Mouse (Mus musculus): ENCODE results near the gene Galnt7. TPM values are rescaled to one million over a fixed set of nuclear protein-coding genes. Genes with fewer than 3 reads are reported as not detected.

Gene Galnt7
- polyA plus RNA-seq, 1 experiment from 2014 or later = 13.1 TPM

DNA sequence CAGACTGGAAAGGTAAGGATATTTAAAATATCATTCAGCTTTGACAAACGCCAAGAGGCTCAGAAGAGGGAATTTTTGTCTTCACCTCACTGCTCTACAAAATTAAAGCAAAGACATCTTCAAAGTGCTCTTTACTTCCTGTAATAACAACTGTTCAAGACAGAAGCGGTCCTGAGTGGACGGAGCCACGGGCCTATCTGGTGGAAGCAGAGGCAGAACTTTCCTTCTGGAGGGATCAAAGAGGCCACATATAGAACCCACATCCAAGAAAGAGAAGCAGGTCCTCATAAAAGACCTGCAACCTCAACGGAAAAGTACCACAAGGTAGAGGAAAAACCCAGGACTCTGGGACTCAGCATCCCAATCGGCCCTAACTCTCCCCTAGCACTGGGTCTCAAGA is 2.6 kb downstream of the Galnt7 start:
- Histone ChIP-seq H3K4me1 (peaks cover 16% of the 10 kb centered on the region), H3K9me3 (no peaks in the 10 kb centered on the region), H3K36me3 (no peaks in the 10 kb centered on the region), H3K9ac (no peak overlapping the region), H3K27me3 (no peaks in the 10 kb centered on the region), H3K4me2 (no peak overlapping the region), H3K4me3 (no peak overlapping the region), H3K27ac (no peak overlapping the region)
- ATAC-seq (ENCODE audit: insufficient number of reproducible peaks, low FRiP score, low TSS enrichment, low read depth) = no peak
- WGBS = 69% methylated on average over 6 of the region's 6 CpGs

GRCm38 (mm10) chr8:57647566-57647965 is 5.3 kb downstream of the Galnt7 start:
- Histone ChIP-seq H3K27me3 (no peaks in the 10 kb centered on the region), H3K27ac (no peak overlapping the region), H3K4me2 (no peak overlapping the region), H3K4me1 (peaks cover 10% of the 10 kb centered on the region), H3K9ac (no peak overlapping the region), H3K9me3 (no peaks in the 10 kb centered on the region), H3K4me3 (no peak overlapping the region), H3K36me3 (0 out of 2 replicates have a peak, but pooled peaks cover 4% of the 10 kb centered on the region)
- no peak for ATAC-seq (ENCODE audit: insufficient number of reproducible peaks, low FRiP score, low TSS enrichment, low read depth)
- WGBS = 60% methylated on average over 3 of the region's 3 CpGs

- Histone ChIP-seq H3K4me3 (no peak overlapping the region), H3K4me1 (peaks cover 8% of the 10 kb centered on the region), H3K27me3 (no peaks in the 10 kb centered on the region), H3K36me3 (0 out of 2 replicates have a peak, but pooled peaks cover 4% of the 10 kb centered on the region), H3K9me3 (no peaks in the 10 kb centered on the region), H3K27ac (no peak overlapping the region), H3K4me2 (no peak overlapping the region), H3K9ac (no peak overlapping the region)
- 81% methylated on average over 6 of the region's 6 CpGs for WGBS
- ATAC-seq (ENCODE audit: insufficient number of reproducible peaks, low FRiP score, low TSS enrichment, low read depth) = no peak
These were observed 8.6 kb downstream of the Galnt7 start for GRCm38 (mm10) chr8:57644281-57644680.

GRCm38 (mm10) chr8:57642722-57643121 is 10.1 kb downstream of the Galnt7 start:
- H3K27ac ChIP-seq = no peak overlapping the region
- WGBS = 61% methylated on average over 5 of the region's 5 CpGs
- no peaks in the 10 kb centered on the region for H3K27me3 ChIP-seq
- 0 out of 2 replicates have a peak, but pooled peaks cover 4% of the 10 kb centered on the region for H3K36me3 ChIP-seq
- no peak overlapping the region for H3K4me2 ChIP-seq
- no peak overlapping the region for H3K4me3 ChIP-seq
- H3K9ac ChIP-seq = no peak overlapping the region
- no peaks in the 10 kb centered on the region for H3K9me3 ChIP-seq
- no peak for ATAC-seq (ENCODE audit: insufficient number of reproducible peaks, low FRiP score, low TSS enrichment, low read depth)
- H3K4me1 ChIP-seq = 0 out of 2 replicates have a peak, but pooled peaks cover 4% of the 10 kb centered on the region

GRCm38 (mm10) chr8:57638925-57639324 is 13.9 kb downstream of the Galnt7 start:
- Histone ChIP-seq H3K4me3 (no peak overlapping the region), H3K27me3 (no peaks in the 10 kb centered on the region), H3K27ac (no peak overlapping the region), H3K9ac (no peak overlapping the region), H3K9me3 (no peaks in the 10 kb centered on the region), H3K4me1 (no peaks in the 10 kb centered on the region), H3K4me2 (no peak overlapping the region), H3K36me3 (no peaks in the 10 kb centered on the region)
- WGBS = 56% methylated on average over 6 of the region's 6 CpGs
- no peak for ATAC-seq (ENCODE audit: insufficient number of reproducible peaks, low FRiP score, low TSS enrichment, low read depth)

DNA sequence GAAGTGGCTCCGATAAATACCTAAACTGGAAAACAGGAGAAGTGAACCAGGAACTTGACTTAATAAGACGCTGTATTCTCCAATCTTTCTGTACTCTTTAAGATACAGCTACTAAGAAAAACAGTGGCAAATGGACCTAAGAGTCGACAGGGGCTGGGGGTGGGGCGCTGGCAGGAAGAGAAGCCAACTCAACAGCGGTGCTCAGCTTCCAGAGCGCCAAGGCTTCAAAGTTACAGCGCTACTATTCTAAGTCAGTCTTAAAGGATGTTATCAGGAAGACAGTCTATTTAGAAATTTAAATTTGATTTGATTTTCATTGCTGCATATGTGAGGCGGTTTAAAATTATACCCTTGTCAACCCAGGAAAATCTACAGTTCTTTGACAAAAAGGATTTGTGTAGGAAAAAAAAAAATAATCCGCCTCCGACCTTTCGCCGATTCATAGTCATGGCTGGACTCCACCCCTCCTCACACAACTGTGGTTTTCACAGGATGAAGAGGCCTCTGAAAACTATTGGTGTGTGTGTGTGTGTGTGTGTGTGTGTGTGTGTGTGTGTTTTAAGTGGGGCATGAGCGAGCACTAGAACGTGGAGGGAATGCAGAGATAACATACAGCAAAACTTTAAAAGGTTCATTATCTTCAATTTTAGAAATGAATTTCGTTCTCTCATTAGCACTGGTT is 15.1 kb downstream of the Galnt7 start:
- Histone ChIP-seq H3K4me1 (no peaks in the 10 kb centered on the region), H3K9me3 (no peaks in the 10 kb centered on the region), H3K27me3 (no peaks in the 10 kb centered on the region), H3K9ac (no peak overlapping the region), H3K27ac (no peak overlapping the region), H3K36me3 (no peaks in the 10 kb centered on the region), H3K4me2 (no peak overlapping the region), H3K4me3 (no peak overlapping the region)
- no peak for ATAC-seq (ENCODE audit: insufficient number of reproducible peaks, low FRiP score, low TSS enrichment, low read depth)
- WGBS = 89% methylated on average over 15 of the region's 15 CpGs

DNA sequence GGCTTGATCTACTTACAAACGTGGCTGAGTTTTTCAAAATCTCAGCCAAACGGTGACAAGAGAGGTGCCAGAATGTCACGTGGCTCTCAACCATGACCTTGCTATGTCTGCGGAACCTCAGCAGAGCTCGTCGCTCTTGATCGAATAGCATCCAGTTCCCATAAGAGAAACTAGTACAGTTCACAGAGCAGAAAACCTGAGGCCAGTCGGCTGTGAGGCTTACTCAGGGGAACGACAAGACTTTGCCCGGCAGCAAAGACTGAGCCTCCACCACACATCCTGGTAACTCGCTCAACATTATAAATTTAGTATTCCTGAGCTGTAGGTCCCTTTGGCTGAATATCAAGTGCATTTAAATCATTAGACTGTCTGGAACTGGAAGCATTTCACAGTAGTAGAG is 16.1 kb downstream of the Galnt7 start:
- Histone ChIP-seq H3K27ac (no peak overlapping the region), H3K4me2 (no peak overlapping the region), H3K4me3 (no peak overlapping the region), H3K27me3 (no peaks in the 10 kb centered on the region), H3K9me3 (no peaks in the 10 kb centered on the region), H3K36me3 (no peaks in the 10 kb centered on the region), H3K9ac (no peak overlapping the region), H3K4me1 (no peaks in the 10 kb centered on the region)
- no peak for ATAC-seq (ENCODE audit: insufficient number of reproducible peaks, low FRiP score, low TSS enrichment, low read depth)
- 85% methylated on average over 11 of the region's 11 CpGs for WGBS

GRCm38 (mm10) chr8:57636281-57636680 is 16.6 kb downstream of the Galnt7 start:
- ATAC-seq (ENCODE audit: insufficient number of reproducible peaks, low FRiP score, low TSS enrichment, low read depth) = no peak
- no peak overlapping the region for H3K4me2 ChIP-seq
- whole genome bisulfite sequencing = 76% methylated on average over 3 of the region's 3 CpGs
- no peak overlapping the region for H3K27ac ChIP-seq
- H3K27me3 ChIP-seq = no peaks in the 10 kb centered on the region
- H3K4me3 ChIP-seq = no peak overlapping the region
- H3K9me3 ChIP-seq = no peaks in the 10 kb centered on the region
- H3K9ac ChIP-seq = no peak overlapping the region
- no peaks in the 10 kb centered on the region for H3K36me3 ChIP-seq
- no peaks in the 10 kb centered on the region for H3K4me1 ChIP-seq

DNA sequence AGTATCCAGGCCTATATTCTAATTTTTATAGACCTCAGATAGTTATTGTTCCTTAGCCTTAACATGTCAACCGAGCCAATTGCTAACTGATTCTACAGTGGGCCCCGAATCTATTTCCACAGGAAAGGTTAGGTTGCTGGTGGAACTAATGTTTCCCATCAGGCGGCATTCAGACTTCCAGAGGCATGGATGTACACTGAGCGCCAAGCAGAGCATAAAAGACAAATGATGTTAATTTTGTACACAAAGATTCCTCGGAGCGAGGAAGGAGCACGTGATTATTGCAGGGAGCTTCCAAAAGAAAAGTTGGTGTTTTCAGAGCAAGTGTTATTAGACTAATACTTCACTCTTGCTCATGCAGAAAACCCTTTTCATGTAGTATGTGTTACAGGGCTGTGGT is 21.1 kb downstream of the Galnt7 start:
- H3K36me3 ChIP-seq = no peaks in the 10 kb centered on the region
- H3K9ac ChIP-seq = no peak overlapping the region
- H3K27ac ChIP-seq = no peak overlapping the region
- H3K4me3 ChIP-seq = no peak overlapping the region
- H3K4me1 ChIP-seq = peaks cover 13% of the 10 kb centered on the region
- no peak overlapping the region for H3K4me2 ChIP-seq
- WGBS = 78% methylated on average over 7 of the region's 7 CpGs
- ATAC-seq (ENCODE audit: insufficient number of reproducible peaks, low FRiP score, low TSS enrichment, low read depth) = no peak
- no peaks in the 10 kb centered on the region for H3K27me3 ChIP-seq
- no peaks in the 10 kb centered on the region for H3K9me3 ChIP-seq

GRCm38 (mm10) chr8:57630148-57630547 is 22.7 kb downstream of the Galnt7 start:
- WGBS = 73% methylated on average over 7 of the region's 8 CpGs
- Histone ChIP-seq H3K27ac (no peak overlapping the region), H3K27me3 (no peaks in the 10 kb centered on the region), H3K4me3 (no peak overlapping the region), H3K36me3 (no peaks in the 10 kb centered on the region), H3K4me2 (no peak overlapping the region), H3K9ac (no peak overlapping the region), H3K9me3 (no peaks in the 10 kb centered on the region), H3K4me1 (peaks cover 13% of the 10 kb centered on the region)
- ATAC-seq (ENCODE audit: insufficient number of reproducible peaks, low FRiP score, low TSS enrichment, low read depth) = no peak

DNA sequence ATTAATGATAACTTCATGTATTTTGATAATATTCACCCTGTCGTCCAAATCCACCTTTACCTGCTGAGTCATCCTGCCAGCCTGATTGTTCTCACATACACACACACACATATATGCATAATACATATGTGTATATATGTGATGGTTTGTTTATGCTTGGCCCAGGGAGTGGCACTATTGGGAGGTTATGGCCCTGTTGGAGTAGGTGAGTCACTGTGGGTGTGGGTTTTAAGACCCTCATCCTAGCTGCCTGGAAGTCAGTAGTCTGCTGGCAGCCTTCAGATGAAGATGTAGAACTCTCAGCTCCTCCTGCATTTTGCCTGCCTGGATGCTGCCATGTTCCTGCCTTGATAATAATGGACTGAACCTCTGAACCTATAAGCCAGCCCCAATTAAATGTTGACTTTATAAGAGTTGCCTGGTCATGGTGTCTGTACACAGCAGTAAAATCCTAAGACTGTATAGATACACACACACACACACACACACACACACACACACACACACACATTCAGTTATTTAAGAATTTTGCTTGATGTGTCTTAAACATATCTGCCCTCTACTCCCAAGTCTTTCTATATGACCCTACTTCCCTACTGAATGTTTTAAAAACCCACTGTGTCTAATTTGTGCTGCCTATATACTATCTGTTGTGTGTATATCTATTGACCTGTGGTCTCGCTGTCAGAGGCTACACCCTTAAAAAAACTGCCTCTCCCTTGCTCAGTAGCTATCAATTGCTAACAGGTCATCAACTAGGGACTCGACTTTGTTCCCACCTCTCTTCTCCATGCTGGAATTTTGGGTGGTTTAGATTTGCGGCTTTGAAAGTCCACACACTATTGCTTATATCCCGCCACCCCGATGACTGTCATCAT is 23.8 kb downstream of the Galnt7 start:
- H3K4me3 ChIP-seq = no peak overlapping the region
- no peak overlapping the region for H3K4me2 ChIP-seq
- peaks cover 13% of the 10 kb centered on the region for H3K4me1 ChIP-seq
- H3K9me3 ChIP-seq = no peaks in the 10 kb centered on the region
- no peak overlapping the region for H3K9ac ChIP-seq
- no peaks in the 10 kb centered on the region for H3K36me3 ChIP-seq
- H3K27me3 ChIP-seq = no peaks in the 10 kb centered on the region
- no peak for ATAC-seq (ENCODE audit: insufficient number of reproducible peaks, low FRiP score, low TSS enrichment, low read depth)
- 86% methylated on average over 6 of the region's 6 CpGs for WGBS
- H3K27ac ChIP-seq = no peak overlapping the region
